Mouse (Mus musculus) liver, adult (tissue): Measurements from ENCODE around the gene Sik1.

ENCODE experiments used
- GATA4 ChIP-seq: IDR thresholded peaks from 2 replicates; pipeline ENCODE4 v1.6.1; 2014; ENCODE audit warnings: mild to moderate bottlenecking, low read length; ENCODE audit not compliant: insufficient replicate concordance

The Sik1 gene

GRCm38 (mm10) chr17:31867061-31867460 is 11.5 kb upstream of the Sik1 start:
- TF ChIP-seq GATA4: no peak

- TF ChIP-seq GATA4: no peak
Observed at GRCm38 (mm10) chr17:31865636-31866035, 10.0 kb upstream of the Sik1 start.

GRCm38 (mm10) chr17:31864666-31865450 is 9.3 kb upstream of the Sik1 start:
- no peak for TF ChIP-seq GATA4

- TF ChIP-seq GATA4: no peak
Observed at GRCm38 (mm10) chr17:31863151-31863815, 7.7 kb upstream of the Sik1 start.

- no peak for TF ChIP-seq GATA4
Observed at GRCm38 (mm10) chr17:31862136-31862535, 6.5 kb upstream of the Sik1 start.

- no peak for TF ChIP-seq GATA4
Observed at GRCm38 (mm10) chr17:31861661-31862060, 6.1 kb upstream of the Sik1 start.

- no peak for TF ChIP-seq GATA4
Observed at GRCm38 (mm10) chr17:31860856-31861255, 5.3 kb upstream of the Sik1 start.

GRCm38 (mm10) chr17:31859367-31859766 is 3.8 kb upstream of the Sik1 start:
- no peak for TF ChIP-seq GATA4

- TF ChIP-seq GATA4: no peak
Observed at GRCm38 (mm10) chr17:31858786-31859185, 3.2 kb upstream of the Sik1 start.

- no peak for TF ChIP-seq GATA4
Observed at GRCm38 (mm10) chr17:31857903-31858426, 2.4 kb upstream of the Sik1 start.

GRCm38 (mm10) chr17:31857251-31857650 is 1.6 kb upstream of the Sik1 start:
- no peak for TF ChIP-seq GATA4

- TF ChIP-seq GATA4: peak; percentile 67; the same call in 1 of the 2 replicates
Observed at GRCm38 (mm10) chr17:31856519-31857160, 1.0 kb upstream of the Sik1 start.

GRCm38 (mm10) chr17:31854770-31855596 is 621 bp downstream of the Sik1 start:
- TF ChIP-seq GATA4: no peak

- no peak for TF ChIP-seq GATA4
Observed at GRCm38 (mm10) chr17:31853448-31854188, 2.0 kb downstream of the Sik1 start.
